ENCODE assay signal across 26 mouse cellular contexts in genomic region chr6:71783165-71783564, GRCm38 (mm10). TPM values are rescaled to one million over a fixed set of nuclear protein-coding genes. Genes with fewer than 3 reads are reported as not detected.
DNase-seq lines count a peak whose midpoint lies in the region; TF ChIP-seq lines count a peak whose summit lies in the region.
"Had no signal": no experiment of that assay in that cellular context is flagged by ENCODE, and none has a peak within 500 bp of the region (broad histone marks: within the 10 kb centered on the region; RNA-seq: fewer than 3 reads in every experiment).

No protein-coding gene starts in this region.

- H3K4me3 ChIP-seq in layer of hippocampus, adult 2 months: no peak overlapping the region
- H3K4me3 ChIP-seq in myocyte: no peak overlapping the region
- H3K4me3 ChIP-seq: embryonic facial prominence, embryonic 13.5 days; forebrain, embryonic 13.5 days; hindbrain, embryonic 12.5 days; intestine, embryonic 15.5 days; limb, embryonic 13.5 days; lung, embryonic 15.5 days; neural tube, embryonic 12.5 days had no signal

- H3K4me2 ChIP-seq in myocyte (ENCODE audit: low read depth): peak overlapping the region; percentile 37
- H3K4me2 ChIP-seq: embryonic facial prominence, embryonic 13.5 days; forebrain, embryonic 13.5 days; heart, embryonic 11.5 days; hindbrain, embryonic 12.5 days; intestine, embryonic 15.5 days; limb, embryonic 13.5 days; liver, embryonic 11.5 days; lung, embryonic 15.5 days; midbrain, embryonic 11.5 days; neural tube, embryonic 12.5 days had no signal

- H3K27ac ChIP-seq in layer of hippocampus, adult 2 months: peak overlapping the region; percentile 67; the same call in 1 of the 2 replicates
- H3K27ac ChIP-seq: embryonic facial prominence, embryonic 13.5 days; forebrain, embryonic 13.5 days; hindbrain, embryonic 12.5 days; hindbrain, postnatal 0 days; intestine, embryonic 15.5 days; limb, embryonic 13.5 days; lung, embryonic 15.5 days; neural tube, embryonic 12.5 days had no signal

- no peaks in the 10 kb centered on the region for H3K36me3 ChIP-seq in myocyte (ENCODE audit: control insufficient read depth, insufficient read depth)
- H3K36me3 ChIP-seq: embryonic facial prominence, embryonic 13.5 days; intestine, embryonic 15.5 days; limb, embryonic 13.5 days; lung, embryonic 15.5 days had no signal

- H3ac ChIP-seq in myocyte (ENCODE audit: control insufficient read depth, insufficient read length): no peak overlapping the region

- no peaks in the 10 kb centered on the region for H3K79me2 ChIP-seq in myocyte (ENCODE audit: control insufficient read depth, insufficient read depth)

- no peaks in the 10 kb centered on the region for H3K27me3 ChIP-seq in myocyte (ENCODE audit: control insufficient read depth, insufficient read depth, insufficient read length)
- H3K27me3 ChIP-seq: embryonic facial prominence, embryonic 13.5 days; forebrain, embryonic 13.5 days; hindbrain, embryonic 12.5 days; intestine, embryonic 15.5 days; limb, embryonic 13.5 days; lung, embryonic 15.5 days; neural tube, embryonic 12.5 days had no signal

- TF ChIP-seq POLR2A in myocyte (IDR thresholded peaks at IDR 0.05; ENCODE audit: insufficient read length, low read depth): no peak

- no peak for DNase-seq in layer of hippocampus, adult 2 months (ENCODE audit: low spot score in 2 of 2)
- DNase-seq in layer of hippocampus, adult 11-12 months (ENCODE audit: low spot score): no peak
- DNase-seq in 416B (ENCODE audit: low read depth): peak; percentile 33
- DNase-seq in MN1 (ENCODE audit: low spot score): peak; percentile 13
- no peak for DNase-seq in heart, adult 8-10 months (ENCODE audit: low spot score)
- DNase-seq: cerebellum, adult 11-12 months; cerebellum, adult 9-11 months; gastrocnemius, postnatal 25 days; heart, adult 11 months; heart, postnatal 36 days; kidney, adult 2 months; kidney, postnatal 36 days; layer of hippocampus, postnatal 36 days; lung, postnatal 36 days had no signal

- no peak for TF ChIP-seq CTCF in layer of hippocampus, adult 2 months (conservative IDR thresholded peaks at IDR 0.05)

TF ChIP-seq in myocyte, 11 proteins besides CTCF, POLR2A, EP300 and RAD21:
- TF ChIP-seq E2F4 (IDR thresholded peaks at IDR 0.05; ENCODE audit: insufficient read depth) (no peak), MYOG (IDR thresholded peaks at IDR 0.05; ENCODE audit: control insufficient read depth in 1 of 3, insufficient read depth in 1 of 3, insufficient read length in 2 of 3, low read depth in 2 of 3) (no peak), TCF3 (IDR thresholded peaks at IDR 0.05; ENCODE audit: insufficient read length, low read depth) (no peak), SRF (IDR thresholded peaks at IDR 0.05; ENCODE audit: control insufficient read depth, insufficient read length, low read depth) (no peak), TCF12 (IDR thresholded peaks at IDR 0.05; ENCODE audit: insufficient read depth, poor library complexity, severe bottlenecking) (no peak), REST (IDR thresholded peaks at IDR 0.05; ENCODE audit: insufficient read depth, insufficient read length) (no peak), CEBPB (IDR thresholded peaks at IDR 0.05; ENCODE audit: insufficient read depth, poor library complexity, severe bottlenecking) (no peak), MYOD1 (IDR thresholded peaks at IDR 0.05; ENCODE audit: control insufficient read depth in 1 of 3, insufficient read length in 2 of 3, low read depth in 2 of 3) (no peak), MAX (IDR thresholded peaks at IDR 0.05; ENCODE audit: low read depth) (no peak), POLR2AphosphoS2 (IDR thresholded peaks at IDR 0.05; ENCODE audit: insufficient read length, low read depth) (no peak), USF1 (IDR thresholded peaks at IDR 0.05; ENCODE audit: low read depth) (no peak)

RNA-seq across cellular contexts. Expression of gene Mrpl35, which starts 43.6 kb away (rescaled TPM):
- total RNA-seq in layer of hippocampus, adult 2 months (2021): 10 to 100 TPM; 31.2 to 31.8 TPM
- polyA plus RNA-seq in myocyte (2012; fragmentation: generic; extraction: Trizol): 17.4 TPM
- 10 to 100 TPM; 44.3 to 51.9 (median 48.7) TPM for total RNA-seq in heart, adult 8-10 months (2022)

RNA-seq across cellular contexts. Expression of gene Immt, which starts 48.0 kb away (rescaled TPM):
- 100 to 1,000 TPM; 131 to 137 TPM for total RNA-seq in layer of hippocampus, adult 2 months (2021)
- 128 TPM for polyA plus RNA-seq in myocyte (2012; fragmentation: generic; extraction: Trizol)
- total RNA-seq in heart, adult 8-10 months (2022): 100 to 1,000 TPM; 620 to 631 (median 628) TPM

Comparison
In these comparisons a context has a peak if more than half of its experiments do, and no peak if none do; other contexts are left out.
1. DNase-seq: peak in 416B (single experiment) and MN1 (single experiment); none in layer of hippocampus, adult 2 months (0 of 2), layer of hippocampus, adult 11-12 months (single experiment) and heart, adult 8-10 months (single experiment).
2. RNA of gene Immt, which starts 48.0 kb away (total RNA-seq): 620 to 631 TPM in heart, adult 8-10 months; 131 to 137 TPM in layer of hippocampus, adult 2 months; every median in the first group is over 4 times any median in the second.